Mouse (Mus musculus) duodenum, adult 2 months (tissue): ENCODE data around the gene Ccdc146. TPM values are rescaled to one million over a fixed set of nuclear protein-coding genes. Genes with fewer than 3 reads are reported as not detected.

Experiments used
- polyA plus RNA-seq: library from polyadenylated mRNA; depleted of rRNA; stranded (reverse); fragments of >200 nt; gene quantifications from 2 replicates; pipeline ENCODE4 v1.2.3, GENCODE M21; 2012; ENCODE audit warnings: low replicate concordance; rRNA removed

Gene Ccdc146
- 0.32 TPM in 1 of 2 replicates, not detected in the other for polyA plus RNA-seq

GRCm38 (mm10) chr5:21424614-21425602 lies at the start of gene Ccdc146, which contains the start of gene Fam185a:
Ccdc146 (minus strand) TSS chr5:21424677.
Fam185a (plus strand) TSS chr5:21424958.

DNA sequence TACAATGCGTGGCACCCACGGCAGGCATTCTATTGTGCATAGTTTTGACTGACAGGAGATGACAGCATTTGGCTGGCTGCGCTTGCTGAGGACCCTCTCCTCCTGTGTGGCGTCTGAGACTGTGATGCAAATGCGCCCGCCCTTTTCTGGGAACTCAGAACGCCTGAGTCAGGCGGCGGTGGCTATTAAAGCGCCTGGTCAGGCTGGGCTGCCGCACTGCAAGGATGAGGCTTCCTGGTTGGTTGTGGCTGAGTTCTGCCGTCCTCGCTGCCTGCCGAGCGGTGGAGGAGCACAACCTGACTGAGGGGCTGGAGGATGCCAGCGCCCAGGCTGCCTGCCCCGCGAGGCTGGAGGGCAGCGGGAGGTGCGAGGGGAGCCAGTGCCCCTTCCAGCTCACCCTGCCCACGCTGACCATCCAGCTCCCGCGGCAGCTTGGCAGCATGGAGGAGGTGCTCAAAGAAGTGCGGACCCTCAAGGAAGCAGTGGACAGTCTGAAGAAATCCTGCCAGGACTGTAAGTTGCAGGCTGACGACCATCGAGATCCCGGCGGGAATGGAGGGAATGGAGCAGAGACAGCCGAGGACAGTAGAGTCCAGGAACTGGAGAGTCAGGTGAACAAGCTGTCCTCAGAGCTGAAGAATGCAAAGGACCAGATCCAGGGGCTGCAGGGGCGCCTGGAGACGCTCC lies 51.8 kb downstream of the Ccdc146 start, which contains the start of gene Fgl2:
Gene Fgl2, plus strand, starts transcription at position 150 of the 687 bp plus-strand sequence.

Other genes starting within 250 kb of the Ccdc146 start
- 0.23 and 0.37 TPM in 2 replicates for gene Gsap, start 238.4 kb downstream of the Ccdc146 start, polyA plus RNA-seq
- 10.3 and 13.9 TPM in 2 replicates for gene Fgl2, start 52.0 kb downstream of the Ccdc146 start, polyA plus RNA-seq
- gene Fam185a, start 281 bp upstream of the Ccdc146 start, polyA plus RNA-seq = 2.0 and 2.2 TPM in 2 replicates
- gene Lrrc17, start 118.9 kb upstream of the Ccdc146 start, polyA plus RNA-seq = 0.57 and 0.62 TPM in 2 replicates
- gene Fbxl13, start 221.0 kb upstream of the Ccdc146 start, polyA plus RNA-seq = 0.05 TPM in 1 of 2 replicates, not detected in the other
- 83.4 and 197 TPM in 2 replicates for gene Armc10, start 221.1 kb upstream of the Ccdc146 start, polyA plus RNA-seq